Mouse (Mus musculus): ENCODE results near the gene Phldb1.

The Phldb1 gene

DNA sequence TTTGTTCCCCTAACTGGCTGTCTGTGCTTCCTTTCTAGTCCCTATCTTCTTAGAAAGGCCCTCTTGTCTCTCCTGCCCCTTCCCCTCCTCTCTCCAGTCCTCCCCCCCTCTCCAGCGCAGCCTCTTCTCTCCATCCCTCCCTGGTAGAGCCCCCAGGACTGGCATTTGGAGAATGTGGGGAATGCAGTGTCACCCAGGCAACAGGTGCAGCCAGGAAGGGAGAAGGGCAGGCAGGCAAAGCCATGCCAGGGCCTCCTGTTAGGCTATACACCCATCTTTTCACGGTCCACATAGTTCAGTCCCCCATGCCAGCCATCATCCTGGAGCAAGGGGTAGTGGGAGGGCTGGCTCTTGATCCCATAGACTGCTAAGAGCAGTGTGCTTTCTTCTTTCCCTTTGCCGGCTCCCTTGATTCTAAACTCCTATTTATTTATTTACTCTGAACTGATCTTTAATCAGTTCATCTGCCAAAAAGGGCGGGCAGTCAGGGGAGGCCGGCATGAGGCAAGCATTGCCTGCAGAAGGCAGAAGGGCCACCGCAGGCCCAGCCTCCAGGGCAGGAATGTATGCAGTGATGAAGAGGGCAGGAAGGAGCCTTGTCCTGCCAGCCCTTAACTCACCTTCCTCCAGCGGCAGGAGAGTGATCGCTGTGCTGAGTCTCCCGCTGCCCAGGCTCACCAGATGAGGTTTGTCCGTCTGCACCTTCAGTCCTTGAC, 8.4 kb downstream of the Phldb1 start:
- DNase-seq: no peak

DNA sequence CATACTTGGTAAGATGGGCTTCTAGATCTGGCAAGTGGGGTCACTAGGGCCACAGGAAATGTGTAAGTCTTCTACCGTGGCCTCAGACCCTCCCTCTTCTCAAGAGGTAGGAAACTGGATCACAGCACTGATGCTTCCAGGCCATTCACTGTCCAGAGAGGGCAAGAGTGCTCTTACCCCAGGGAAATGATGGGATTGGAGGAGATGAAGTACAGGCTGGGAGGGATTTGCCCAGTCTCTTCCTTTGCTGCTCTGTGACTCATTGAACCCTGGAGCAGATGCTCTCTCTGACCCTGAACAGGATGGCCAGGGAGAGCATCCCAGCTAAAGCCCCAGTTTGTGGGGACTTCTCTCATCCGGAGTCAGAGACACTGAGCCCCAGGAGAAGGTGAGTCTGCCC, 10.3 kb downstream of the Phldb1 start:
- no peak for DNase-seq

DNA sequence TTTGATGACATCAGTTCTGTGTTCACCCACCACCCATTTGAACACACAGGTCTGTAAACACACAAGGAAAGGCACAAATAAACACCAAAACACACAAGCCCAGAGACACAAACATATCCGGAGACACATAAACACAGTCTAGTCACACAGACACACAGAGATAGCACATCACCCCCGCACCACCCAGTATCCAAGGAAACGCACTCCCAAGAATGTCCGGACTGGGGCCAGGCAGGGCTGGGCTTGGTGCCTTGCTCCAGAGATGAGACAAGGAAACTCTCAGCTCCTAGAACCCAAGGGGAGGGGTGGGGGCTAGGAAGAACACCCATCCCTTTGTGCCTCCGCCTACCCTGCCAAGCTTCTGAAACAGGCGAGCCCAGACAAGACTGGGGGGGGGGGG, 10.8 kb downstream of the Phldb1 start:
- DNase-seq: no peak

DNA sequence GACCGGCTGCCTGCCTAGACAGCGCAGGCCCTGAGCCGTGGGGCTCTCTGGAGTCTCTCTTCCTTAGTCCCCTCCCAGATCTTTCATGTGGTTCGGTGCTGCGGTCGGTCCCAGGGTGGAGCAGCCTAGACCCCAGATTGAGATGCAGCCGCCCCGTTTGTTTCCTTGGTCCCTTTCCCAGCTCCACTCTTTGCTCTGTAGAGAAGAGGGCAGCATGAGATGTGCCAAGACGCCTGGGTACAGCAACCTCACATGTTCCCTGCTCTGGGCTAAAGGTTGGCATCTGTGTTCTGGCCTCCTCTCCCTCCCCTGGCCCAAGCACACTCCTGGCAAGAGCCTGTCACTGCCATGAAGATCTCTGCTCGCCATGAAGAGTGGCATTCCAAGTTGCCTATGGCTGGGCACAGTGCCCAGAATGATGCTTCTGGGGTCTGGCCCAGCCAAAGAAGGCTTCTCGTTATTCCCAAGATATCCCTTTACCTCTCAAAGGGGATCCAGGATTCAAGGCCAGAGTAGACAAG, 11.4 kb downstream of the Phldb1 start:
- no peak for DNase-seq

DNA sequence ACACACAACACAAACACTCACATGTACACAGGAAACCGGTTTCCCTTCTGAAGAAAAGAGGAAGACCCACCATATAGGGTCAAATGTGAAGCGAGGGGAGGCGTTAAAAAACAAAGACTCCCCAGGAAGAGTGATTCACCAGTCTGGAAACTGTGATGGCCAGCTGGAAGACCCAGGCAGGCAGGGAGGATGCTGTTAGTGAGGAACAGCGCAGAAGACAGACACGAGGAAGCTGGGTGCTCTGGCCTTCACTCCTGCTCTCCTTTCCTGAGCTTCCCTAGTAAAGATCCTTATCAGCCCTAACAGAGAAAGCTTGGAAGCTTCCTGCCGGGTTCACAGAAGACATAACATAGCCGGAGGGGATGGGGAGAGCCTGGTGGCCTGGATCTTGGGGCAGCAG, 12.0 kb downstream of the Phldb1 start:
- DNase-seq: no peak

DNA sequence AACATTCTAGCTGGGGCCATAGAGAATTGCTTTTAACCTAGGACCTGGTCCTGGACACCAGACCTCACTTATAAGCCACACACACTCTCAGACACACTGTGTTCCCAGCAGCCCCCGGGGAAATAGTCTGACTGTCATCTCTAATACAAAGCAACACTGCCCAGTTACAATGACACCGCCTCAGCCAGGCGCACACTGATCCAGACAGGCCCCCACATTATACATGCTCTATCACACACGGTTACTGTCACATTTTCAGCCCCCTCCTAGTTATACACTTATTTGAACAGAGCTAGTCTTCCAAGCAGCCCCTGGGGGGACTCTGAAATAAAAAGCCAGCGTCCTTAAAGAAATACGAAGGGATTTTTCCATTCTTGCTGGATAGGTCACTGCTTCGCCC, 12.4 kb downstream of the Phldb1 start:
- no peak for DNase-seq

DNA sequence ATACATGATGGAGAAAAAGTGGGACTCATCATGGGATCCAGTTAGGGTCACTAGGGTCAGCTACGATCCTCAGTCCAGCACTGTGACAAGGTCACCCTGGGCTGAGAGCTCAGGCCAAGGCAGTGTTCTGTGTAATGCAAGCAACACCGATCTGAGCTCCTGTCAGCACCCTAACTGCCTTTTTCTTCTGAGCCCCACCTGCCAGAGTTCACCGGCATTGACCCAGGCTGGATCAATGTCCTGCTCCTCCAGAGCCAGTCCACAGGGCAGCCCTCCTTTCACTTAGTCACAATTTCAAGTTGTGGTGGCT, 13.2 kb downstream of the Phldb1 start:
- no peak for DNase-seq

DNA sequence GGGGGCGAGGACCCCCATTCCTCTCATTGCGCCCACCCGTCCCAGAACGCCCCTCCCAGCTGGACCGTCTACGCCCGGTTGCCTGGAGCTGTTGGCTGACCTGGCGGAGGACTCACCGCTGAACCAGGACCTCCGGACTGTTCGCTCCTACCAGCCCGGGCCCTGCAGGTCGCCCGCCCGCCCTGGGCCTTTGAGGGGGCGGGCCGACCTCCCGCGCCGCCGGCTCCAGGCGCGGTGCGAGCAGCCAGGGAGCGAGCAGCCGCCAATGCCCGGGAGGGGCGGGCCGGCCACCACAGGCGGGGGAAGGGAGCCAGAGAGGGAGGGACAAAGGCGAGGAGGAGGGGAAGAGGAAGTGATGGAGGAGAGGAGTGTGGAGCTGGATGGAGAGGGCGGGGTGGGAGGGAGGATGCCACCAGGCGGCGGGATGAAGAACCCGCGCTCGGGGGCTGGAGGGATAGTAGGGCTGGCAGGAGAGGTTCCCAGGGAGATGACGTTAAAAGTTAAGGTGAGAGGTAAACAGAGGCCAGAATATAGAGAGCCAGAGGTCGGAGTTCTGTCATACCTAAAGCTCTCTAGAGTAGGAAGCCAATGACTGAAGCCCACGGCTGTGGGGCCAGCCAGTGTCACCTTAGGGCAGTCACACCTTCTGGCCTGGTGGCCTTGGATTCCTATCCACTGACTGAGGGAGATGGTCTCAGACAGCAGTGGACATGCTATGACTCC, 13.7 kb downstream of the Phldb1 start:
- DNase-seq: peak; percentile 34 to 39

DNA sequence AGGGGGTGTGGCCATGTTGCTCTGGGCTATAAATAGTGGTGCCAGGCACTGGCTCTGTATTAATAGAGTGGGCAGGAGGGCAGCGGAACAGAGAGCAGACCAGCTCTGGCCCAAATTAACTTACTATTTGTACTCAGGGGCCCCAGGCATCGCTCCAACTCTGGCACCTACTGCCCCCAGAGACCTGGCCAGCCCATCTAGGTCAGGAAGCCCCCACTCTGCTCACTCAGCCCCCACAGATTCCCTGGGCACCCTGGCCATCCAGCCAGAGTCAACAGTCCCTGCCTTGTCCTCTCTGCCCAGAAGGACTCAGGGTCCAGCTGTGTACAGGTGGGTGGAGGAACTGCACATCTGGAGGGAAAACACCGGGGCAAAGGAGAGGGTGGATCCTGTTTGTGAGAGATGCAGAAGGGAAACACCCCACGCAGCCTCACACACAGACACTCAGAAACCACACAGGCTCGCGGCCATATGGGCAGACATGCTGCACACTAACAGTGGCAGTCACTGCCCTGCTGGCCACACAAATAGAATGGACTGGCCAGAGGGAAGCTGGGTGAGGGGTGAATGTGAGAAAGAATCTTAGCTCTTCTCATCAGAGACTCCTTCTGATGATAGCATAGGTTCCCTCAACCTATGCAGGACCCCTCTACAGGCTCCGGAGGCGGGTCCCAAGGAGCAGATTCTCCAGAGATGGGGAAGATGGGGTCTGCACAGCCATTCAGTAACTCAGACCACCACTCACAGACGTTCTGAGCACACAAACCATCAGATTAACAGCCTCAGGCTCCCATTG, 14.4 kb downstream of the Phldb1 start:
- DNase-seq: peak; percentile 29 to 37

DNA sequence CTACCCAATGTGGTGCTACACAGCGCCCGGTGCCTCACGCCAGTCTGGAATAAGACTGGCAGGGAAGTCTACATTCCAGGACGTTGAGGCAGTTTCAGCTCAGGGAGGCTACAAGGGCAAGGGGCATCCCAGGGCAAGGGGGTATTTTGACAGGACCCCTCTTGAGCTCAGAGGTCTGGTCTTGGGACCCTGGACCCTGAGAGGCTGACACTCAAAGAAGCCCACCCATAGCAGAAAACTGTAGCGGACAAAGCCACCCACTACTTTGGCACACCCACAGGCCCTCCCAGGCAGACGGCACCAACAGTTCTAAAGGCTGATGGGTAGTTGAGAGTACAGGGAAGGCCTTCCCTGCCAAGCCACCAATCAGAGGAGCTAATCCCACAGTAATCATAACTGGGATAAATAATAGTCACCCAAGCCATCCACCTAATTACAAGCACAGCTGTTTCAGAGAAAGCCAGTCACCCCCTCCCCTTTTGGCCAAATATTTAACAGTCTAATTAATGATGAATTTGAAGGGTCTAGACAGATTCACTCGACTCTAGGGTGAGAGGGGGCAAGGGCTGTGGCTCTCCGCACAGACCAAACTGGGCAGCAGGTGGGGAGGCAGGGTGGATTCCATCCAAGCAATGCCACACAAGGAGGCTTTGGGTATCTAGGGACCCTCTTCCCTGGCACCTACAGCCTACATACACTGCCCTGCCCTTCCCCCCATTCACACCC, 15.2 kb downstream of the Phldb1 start:
- no peak for DNase-seq

DNA sequence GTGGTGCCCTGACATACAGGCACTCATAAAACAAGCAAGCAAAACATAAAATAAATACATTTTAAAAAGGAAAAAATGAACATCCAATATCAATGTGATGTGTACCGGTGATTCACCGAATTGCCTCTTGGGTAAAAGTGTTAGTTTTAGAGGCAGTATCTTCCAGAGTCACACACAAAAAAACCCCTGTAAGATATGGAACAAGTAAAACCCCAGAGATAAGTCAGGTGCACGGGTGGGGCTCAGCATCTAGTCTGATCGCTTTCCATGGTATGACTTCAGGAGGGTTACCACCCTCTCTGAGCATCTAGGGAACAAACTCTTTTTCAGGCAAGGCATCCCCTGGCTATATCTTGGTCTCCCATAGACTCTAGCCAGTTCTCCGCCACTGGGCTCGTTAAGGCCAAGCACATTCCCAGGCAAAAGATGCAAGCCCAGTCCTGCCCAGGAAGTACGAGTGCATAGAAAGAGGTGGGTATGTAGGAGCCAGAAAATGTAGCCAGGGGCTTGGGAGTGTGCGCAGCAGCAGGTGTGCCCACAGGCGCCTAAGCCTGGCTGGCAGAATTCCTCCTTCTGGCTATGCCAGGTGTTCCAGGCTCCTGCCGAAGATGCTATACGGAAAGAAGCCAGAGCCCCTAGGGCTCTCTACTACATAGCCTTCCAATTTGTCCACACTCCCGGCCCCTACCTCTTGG, 15.9 kb downstream of the Phldb1 start:
- DNase-seq: no peak

DNA sequence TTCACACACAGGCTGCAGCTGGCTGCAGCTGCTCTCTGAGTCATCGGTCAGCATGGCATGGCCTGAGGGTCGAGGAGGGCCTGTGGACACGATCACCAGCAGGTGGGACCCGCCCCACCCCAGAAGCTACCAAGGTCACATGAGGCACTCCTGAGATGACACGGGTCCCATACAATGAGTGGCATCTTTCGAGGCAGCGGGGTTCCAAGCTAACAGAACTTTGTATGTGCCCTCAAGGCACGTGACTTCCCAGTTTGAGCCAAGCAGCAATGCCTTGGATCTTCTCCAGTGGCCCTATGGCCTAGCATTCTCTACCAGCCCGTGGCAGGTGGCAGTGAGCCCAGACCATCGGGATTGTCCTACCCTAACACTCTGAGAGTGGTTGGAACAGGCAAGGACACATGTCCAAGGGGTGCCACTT, 17.2 kb downstream of the Phldb1 start:
- DNase-seq: no peak

DNA sequence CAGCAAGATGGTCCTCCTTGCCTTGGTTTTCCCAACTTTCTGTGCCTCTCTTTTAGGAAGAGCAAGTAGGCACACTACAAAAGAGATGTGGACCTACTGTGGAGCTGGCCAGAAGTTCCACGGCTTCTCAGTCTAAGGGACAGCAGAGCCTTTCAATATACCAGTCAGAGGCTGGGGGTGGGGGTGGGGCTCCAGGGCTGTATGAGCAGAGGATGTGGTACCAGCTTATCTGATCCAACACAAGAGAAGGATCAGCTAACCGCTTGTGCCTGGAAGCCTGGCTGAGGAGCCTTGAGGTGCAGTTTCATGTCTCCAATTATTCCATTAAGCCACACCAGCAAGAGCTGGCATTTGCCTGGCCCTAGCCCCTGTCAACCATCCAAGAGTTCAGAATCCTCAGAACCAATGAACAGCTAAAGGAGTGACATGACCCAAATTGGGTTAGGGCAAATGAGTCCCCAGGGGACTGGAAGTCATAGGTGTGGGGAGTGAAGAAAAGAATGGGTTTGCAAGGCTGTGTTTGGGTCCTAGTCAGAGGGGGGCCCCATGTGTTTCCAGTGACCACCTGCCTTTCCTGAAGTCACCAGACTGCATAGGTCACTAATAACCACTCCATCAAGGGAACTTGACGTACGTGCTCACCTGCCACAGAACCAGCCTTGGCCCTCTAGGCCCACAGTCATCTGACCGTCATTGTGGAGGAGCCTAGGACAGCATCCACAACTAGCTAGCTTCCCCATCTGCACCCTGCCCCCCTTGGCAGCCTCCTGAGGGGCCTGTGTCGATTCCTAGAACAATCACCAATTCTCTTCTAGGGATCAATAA, 17.8 kb downstream of the Phldb1 start:
- DNase-seq: no peak

DNA sequence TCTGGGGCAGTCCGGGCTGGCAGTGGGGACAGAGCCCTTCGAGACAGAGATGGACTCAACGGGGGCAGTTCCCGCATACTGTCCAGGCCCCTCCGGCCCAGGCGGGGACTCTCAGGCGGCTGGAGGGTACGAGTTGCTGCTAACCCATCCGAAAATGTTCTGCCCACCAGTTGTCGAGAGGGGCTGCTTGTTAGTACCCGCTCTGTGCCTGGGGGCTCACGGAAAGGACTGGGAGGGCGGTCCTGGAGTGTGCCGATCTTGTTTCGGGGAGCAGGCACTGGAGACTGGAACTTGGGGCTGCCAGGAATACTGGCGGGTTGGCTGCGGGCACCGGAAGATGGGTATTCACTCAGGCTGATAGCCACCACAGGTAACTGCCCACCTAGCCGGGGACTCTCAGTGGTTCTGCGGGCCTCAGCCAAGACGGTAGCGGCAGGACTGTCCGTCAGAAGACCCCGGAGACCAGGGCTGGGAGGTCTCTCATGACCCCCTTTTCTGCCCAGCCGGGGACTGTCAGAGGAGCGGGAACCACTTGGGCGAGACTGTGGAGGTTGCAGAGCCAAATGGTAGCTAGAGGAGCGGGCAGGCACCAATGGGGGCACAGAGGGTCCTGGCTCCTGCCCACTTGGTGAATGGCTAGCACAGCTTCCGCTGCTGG, 19.2 kb downstream of the Phldb1 start:
- no peak for DNase-seq

DNA sequence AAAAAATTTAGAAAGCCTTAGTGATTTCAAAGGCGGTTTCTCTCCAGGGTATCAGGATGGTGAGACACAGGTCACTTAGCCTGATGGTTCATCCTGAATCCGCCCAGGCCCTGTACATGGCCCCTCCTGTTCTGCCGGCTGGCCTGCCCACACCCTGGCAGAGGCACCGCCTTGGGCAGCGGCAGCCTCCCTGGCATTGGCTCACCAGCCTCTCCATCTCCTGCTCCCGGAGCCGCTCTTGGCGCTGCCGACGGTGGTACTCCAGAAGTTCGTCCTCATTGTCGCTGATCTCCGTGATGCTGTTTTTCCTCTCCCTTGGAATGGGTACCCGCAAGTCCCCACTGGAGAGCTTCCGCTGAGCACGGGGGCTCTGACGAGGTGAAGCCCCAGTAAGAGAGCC, 19.9 kb downstream of the Phldb1 start:
- no peak for DNase-seq

DNA sequence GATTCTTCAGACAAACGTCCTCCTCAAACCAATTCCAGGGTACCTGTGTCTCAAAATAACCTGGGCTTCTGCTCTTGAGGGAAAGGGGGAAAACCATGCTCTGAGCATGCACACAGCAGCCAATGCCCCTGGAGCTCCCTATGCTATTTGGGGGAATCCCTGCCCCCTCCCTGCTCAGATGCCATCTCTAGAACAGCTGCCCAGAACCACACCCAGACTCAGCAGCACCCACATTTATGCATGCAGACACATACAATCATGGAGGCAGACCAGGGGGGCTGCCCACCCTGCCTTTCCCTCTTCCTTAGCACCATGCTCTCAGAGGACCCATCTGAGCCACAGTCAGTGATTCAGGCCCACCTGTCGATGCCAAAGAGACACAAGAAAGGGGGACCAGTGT, 21.4 kb downstream of the Phldb1 start:
- no peak for DNase-seq

DNA sequence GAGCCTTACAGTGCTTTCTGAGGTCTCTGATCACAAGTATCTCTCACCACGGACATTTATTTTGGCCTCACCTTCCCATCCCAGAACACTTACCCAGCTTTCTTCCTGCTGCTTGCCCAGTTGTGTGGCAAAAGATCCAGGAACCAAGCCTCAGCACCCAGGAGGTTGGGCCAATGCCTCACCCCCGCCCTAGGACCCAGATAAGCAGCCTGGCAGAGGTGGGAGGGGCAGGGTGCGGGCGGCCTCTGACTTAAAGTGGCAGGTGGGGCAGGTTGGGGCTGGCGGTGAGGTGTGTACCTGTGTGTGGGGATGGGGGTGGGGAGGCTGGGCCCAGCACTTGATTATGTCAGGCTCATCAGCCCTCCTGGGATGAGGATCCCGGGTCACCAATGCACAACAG, 21.9 kb downstream of the Phldb1 start:
- no peak for DNase-seq

DNA sequence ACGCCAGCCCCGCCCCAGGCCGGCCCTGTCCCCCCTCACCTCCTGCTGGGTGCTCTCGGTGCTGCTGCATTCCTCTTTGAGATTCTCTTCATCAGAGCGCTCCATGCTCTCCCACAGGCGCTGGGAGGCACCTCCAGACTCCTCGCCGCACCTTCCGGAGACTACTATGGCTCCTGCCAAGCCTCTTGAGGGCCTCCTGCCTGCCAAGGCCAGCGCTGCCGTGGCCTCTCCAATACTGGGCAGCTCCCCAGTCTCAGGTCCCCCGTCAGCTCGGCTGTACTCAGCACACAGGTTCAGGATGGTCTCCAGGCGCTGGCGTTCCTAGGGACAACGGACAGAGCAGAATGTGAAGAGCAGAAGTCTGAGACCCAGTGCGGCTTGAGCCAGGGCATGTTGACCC, 23.4 kb downstream of the Phldb1 start:
- DNase-seq: no peak

DNA sequence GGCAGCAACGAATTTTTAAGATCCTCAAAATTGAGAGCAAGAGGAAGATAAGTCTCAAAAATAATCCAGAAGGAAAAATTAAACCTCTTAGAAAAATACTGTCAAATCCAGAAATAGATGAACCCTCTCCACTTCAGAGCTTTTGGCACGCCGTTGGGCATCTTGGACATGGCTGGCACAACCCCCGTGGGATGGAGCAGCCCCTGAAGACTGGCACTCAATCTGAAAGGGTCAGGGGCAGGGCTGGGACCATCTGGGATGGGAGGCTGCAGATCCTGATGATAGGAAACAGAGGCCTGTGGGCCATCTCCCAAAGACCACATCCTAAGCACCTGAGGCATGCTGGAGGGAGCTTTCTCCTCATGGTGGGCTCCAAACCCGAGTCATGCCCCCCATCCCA, 24.8 kb downstream of the Phldb1 start:
- no peak for DNase-seq

DNA sequence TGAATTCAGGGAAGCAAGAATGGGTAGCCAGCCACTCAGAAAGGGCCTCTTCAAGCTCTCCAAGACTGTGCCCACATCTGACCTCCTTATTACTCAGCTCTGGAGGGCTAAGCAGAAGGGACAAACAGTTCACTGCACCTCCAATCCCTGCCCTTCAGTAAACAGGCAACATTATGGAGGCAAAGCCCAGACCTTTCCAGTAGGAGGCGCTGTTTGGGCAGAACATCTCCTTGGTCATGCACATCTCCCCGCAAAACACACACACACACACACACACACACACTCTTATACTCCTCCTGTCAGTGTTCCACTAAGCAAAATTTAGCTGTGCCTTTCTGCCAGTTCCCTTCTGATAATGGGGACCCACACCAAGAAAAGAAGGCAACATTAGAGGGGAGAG, 25.4 kb downstream of the Phldb1 start:
- DNase-seq: peak; percentile 50 to 55

DNA sequence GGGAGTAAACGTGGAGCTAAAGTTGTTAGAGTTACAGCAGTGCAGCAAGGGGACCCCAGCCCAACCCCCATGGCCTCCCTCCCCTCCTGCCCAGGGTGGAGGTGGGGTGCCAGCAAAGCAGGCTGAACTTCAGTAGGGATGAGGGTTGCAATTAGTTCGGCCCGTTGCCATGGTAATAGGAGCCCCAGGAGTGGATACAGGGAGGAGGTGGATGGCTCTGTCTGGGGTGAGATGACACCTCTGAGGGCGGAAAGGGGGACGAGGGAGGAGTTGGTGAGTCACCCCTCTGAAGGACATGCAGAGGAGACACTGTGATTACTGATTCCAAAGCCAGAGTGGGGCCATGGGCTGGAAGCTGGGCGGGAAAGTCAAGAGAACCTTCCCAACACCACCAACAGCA, 26.1 kb downstream of the Phldb1 start:
- no peak for DNase-seq
